Mouse (Mus musculus) kidney, adult 2 months (tissue): ENCODE data around the gene Nfam1.

ENCODE experiments used
- CTCF ChIP-seq: fragments of 200-500 bp; conservative IDR thresholded peaks from 2 replicates; pipeline ENCODE4 v1.5.1; 2011; ENCODE audit warnings: low read depth, mild to moderate bottlenecking, control low read depth, low read length, moderate library complexity, mixed read lengths; ENCODE audit not compliant: insufficient read depth, insufficient read length
- POLR2A ChIP-seq: fragments of 200-500 bp; IDR thresholded peaks from one replicate; pipeline ENCODE4 v1.6.1; 2011; ENCODE audit warnings: low read depth, low read length, control low read depth

DNA sequence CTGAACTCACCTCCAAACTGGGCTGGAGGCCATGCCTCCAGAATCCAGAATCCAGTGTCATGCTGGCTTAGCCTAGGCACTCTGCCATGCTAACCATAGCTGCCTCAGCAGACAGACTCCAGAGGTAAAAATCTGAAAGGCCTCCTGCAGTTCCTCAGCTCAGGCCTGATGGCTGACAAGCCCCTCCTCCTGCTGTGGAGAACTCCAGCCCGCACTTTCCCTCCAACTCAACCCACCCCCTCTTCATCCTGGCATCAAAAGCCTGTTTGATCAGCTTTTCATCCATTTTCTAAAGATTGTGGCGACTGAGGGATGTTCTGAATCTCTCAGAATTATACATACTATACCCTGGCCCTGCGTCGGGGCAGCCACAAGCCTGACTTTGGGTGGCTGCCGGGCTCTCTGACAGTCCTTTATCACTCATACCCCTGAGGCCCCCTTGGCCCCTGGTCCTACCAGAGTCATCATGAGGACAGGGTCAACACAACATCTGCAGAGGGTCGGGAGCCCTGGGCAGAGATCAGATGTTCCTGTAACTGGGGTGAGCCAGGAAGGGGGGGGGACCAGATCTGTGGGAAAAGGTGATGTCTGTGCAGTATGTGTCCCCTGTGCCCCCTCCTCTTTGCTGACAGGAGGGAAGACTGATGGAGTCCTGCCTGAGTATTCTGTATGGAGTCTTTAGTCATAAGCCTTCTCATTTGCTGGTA is 9.7 kb upstream of the Nfam1 start:
- TF ChIP-seq POLR2A (no peak), CTCF (no peak)
